Mouse (Mus musculus) lung, postnatal 0 days (tissue): ENCODE data around the gene Pdzrn4.

Source experiments
- CTCF ChIP-seq: IDR thresholded peaks from 2 replicates; pipeline ENCODE4 v1.5.1; 2016; ENCODE audit warnings: antibody characterized with exemption, mild to moderate bottlenecking
- EP300 ChIP-seq: IDR thresholded peaks from 2 replicates; pipeline ENCODE4 v1.6.1; 2016; ENCODE audit warnings: antibody characterized with exemption, mild to moderate bottlenecking, control low read depth

- no peak for TF ChIP-seq CTCF
- no peak for TF ChIP-seq EP300
Measured at GRCm38 (mm10) chr15:92587431-92587830, 190.8 kb downstream of the Pdzrn4 start.
